Mouse (Mus musculus) cortical plate, adult 2 months (tissue): Measurements from ENCODE around the gene Prpf18.

Experiments
- CTCF ChIP-seq: fragments of 200-500 bp; IDR thresholded peaks from 2 replicates; pipeline ENCODE4 v1.5.1; 2011; ENCODE audit warnings: mild to moderate bottlenecking, control low read depth, low read length; ENCODE audit not compliant: insufficient read depth; ENCODE audit errors: extremely low read depth
- POLR2A ChIP-seq: fragments of 200-500 bp; IDR thresholded peaks from 2 replicates; pipeline ENCODE4 v1.6.1; 2011; ENCODE audit warnings: mild to moderate bottlenecking, low read length, control low read depth; ENCODE audit not compliant: insufficient read depth; ENCODE audit errors: extremely low read depth

- TF ChIP-seq POLR2A (no peak), CTCF (no peak)
Measured at GRCm38 (mm10) chr2:4636656-4637055, 15.3 kb downstream of the Prpf18 start.
